14 mouse cellular contexts compared by ENCODE assay signal in genomic region chr7:34714848-34715460, GRCm38 (mm10). TPM values are rescaled to one million over a fixed set of nuclear protein-coding genes. Genes with fewer than 3 reads are reported as not detected.
DNase-seq lines count a peak whose midpoint lies in the region; ATAC-seq lines count a peak whose summit lies in the region.
"Had no signal": no experiment of that assay in that cellular context is flagged by ENCODE, and none has a peak within 500 bp of the region (broad histone marks: within the 10 kb centered on the region; RNA-seq: fewer than 3 reads in every experiment).

No protein-coding gene starts in this region.

- H3K4me1 ChIP-seq in forebrain, embryonic 12.5 days, result peaks cover 39% of the 10 kb centered on the region
- peaks cover 6% of the 10 kb centered on the region for H3K4me1 ChIP-seq in forebrain, embryonic 14.5 days (ENCODE audit: control insufficient read depth, insufficient read depth, low read length)
- peaks cover 43% of the 10 kb centered on the region for H3K4me1 ChIP-seq in embryonic facial prominence, embryonic 10.5 days

- H3K4me3 ChIP-seq in forebrain, embryonic 12.5 days (replicated peaks), result no peak overlapping the region
- H3K4me3 ChIP-seq in forebrain, embryonic 14.5 days (ENCODE audit: low read depth, low read length), result no peak overlapping the region
- no peak overlapping the region for H3K4me3 ChIP-seq in embryonic facial prominence, embryonic 10.5 days
- H3K4me3 ChIP-seq: forebrain, embryonic 13.5 days; myocyte had no signal

- H3K36me3 ChIP-seq in forebrain, embryonic 12.5 days (replicated peaks), result no peaks in the 10 kb centered on the region
- H3K36me3 ChIP-seq in forebrain, embryonic 14.5 days (ENCODE audit: control insufficient read depth, insufficient read depth, low read length), result no peaks in the 10 kb centered on the region
- no peaks in the 10 kb centered on the region for H3K36me3 ChIP-seq in embryonic facial prominence, embryonic 10.5 days (replicated peaks)

- WGBS in forebrain, embryonic 12.5 days, result 66% methylated on average over 11 of the region's 11 CpGs
- WGBS in forebrain, embryonic 14.5 days, result 64% methylated on average over 11 of the region's 11 CpGs
- WGBS in embryonic facial prominence, embryonic 10.5 days, result 59% methylated on average over 11 of the region's 11 CpGs
- WGBS in large intestine, adult 2 months, result 19% methylated on average over 11 of the region's 11 CpGs

- H3K9me3 ChIP-seq in forebrain, embryonic 12.5 days, result no peaks in the 10 kb centered on the region
- no peaks in the 10 kb centered on the region for H3K9me3 ChIP-seq in forebrain, embryonic 14.5 days (replicated peaks; ENCODE audit: control insufficient read depth, low read length)
- H3K9me3 ChIP-seq in embryonic facial prominence, embryonic 10.5 days, result no peaks in the 10 kb centered on the region
- H3K9me3 ChIP-seq: forebrain, embryonic 13.5 days had no signal

- H3K4me2 ChIP-seq in forebrain, embryonic 12.5 days, result no peak overlapping the region
- H3K4me2 ChIP-seq in forebrain, embryonic 14.5 days (ENCODE audit: low read length), result no peak overlapping the region
- H3K4me2 ChIP-seq: forebrain, embryonic 13.5 days had no signal

- no peak for ATAC-seq in forebrain, embryonic 12.5 days (ENCODE audit: low FRiP score)
- no peak for ATAC-seq in forebrain, embryonic 14.5 days
- no peak for ATAC-seq in megakaryocyte-erythroid progenitor cell, adult 5-6 weeks (replicated peaks; ENCODE audit: low FRiP score, low TSS enrichment, poor library complexity, severe bottlenecking)
- ATAC-seq: forebrain, embryonic 13.5 days had no signal

- DNase-seq in forebrain, embryonic 14.5 days (ENCODE audit: low spot score), result no peak
- DNase-seq in embryonic facial prominence, embryonic 10.5 days (ENCODE audit: low spot score), result no peak
- DNase-seq in kidney, adult 11 months, result peak; percentile 89
- peak; percentile 38 for DNase-seq in large intestine, adult 2 months (ENCODE audit: low read depth, low spot score)
- DNase-seq in cerebellum, adult 9-10 months, result no peak
- no peak for DNase-seq in right cerebral cortex, adult 18-20 months
- DNase-seq: cerebellum, adult 9-11 months; heart, adult 18-20 months; heart, postnatal 4 days; lung, postnatal 10 days had no signal

- no peak overlapping the region for H3K9ac ChIP-seq in forebrain, embryonic 12.5 days
- H3K9ac ChIP-seq in forebrain, embryonic 14.5 days (ENCODE audit: low read length), result no peak overlapping the region
- H3K9ac ChIP-seq: forebrain, embryonic 13.5 days had no signal

- peaks cover 7% of the 10 kb centered on the region; the same call in 1 of the 2 replicates for H3K27me3 ChIP-seq in forebrain, embryonic 12.5 days
- no peaks in the 10 kb centered on the region for H3K27me3 ChIP-seq in forebrain, embryonic 14.5 days (replicated peaks; ENCODE audit: control insufficient read depth, insufficient read depth, low read length)
- peaks cover 28% of the 10 kb centered on the region for H3K27me3 ChIP-seq in embryonic facial prominence, embryonic 10.5 days (replicated peaks; ENCODE audit: low read depth, poor library complexity, severe bottlenecking)
- H3K27me3 ChIP-seq: forebrain, embryonic 13.5 days had no signal

- H3K27ac ChIP-seq in forebrain, embryonic 12.5 days, result 0 out of 2 replicates have a peak overlapping the region, but pooled peaks have one; percentile 16
- no peak overlapping the region for H3K27ac ChIP-seq in forebrain, embryonic 14.5 days (ENCODE audit: low read depth, low read length)
- H3K27ac ChIP-seq in embryonic facial prominence, embryonic 10.5 days (replicated peaks), result 0 out of 2 replicates have a peak overlapping the region, but pooled peaks have one; percentile 44
- H3K27ac ChIP-seq: forebrain, embryonic 13.5 days had no signal

RNA-seq across cellular contexts. Expression of gene Kctd15, which starts 58.4 kb away (rescaled TPM):
- polyA plus RNA-seq in forebrain, embryonic 12.5 days (2016; fragmentation: Nextera tagmentation; extraction: Ambion mirVana), result 37.9 and 38.1 TPM in 2 replicates
- 13.9 and 16.0 TPM in 2 replicates for polyA plus RNA-seq in forebrain, embryonic 14.5 days (2014; fragmentation: Nextera tagmentation; extraction: Ambion mirVana)
- polyA plus RNA-seq in embryonic facial prominence, embryonic 10.5 days (2016; fragmentation: Nextera tagmentation; extraction: Ambion mirVana), result 61.1 and 63.8 TPM in 2 replicates
- 9.7 and 11.6 TPM in 2 replicates for polyA plus RNA-seq in large intestine, adult 2 months (2012; rRNA removed)
- total RNA-seq in megakaryocyte-erythroid progenitor cell, adult 5-6 weeks (2014; fragmentation: Nextera tagmentation), result not detected in 2 replicates
- 0.38 TPM in 1 of 2 replicates, not detected in the other for total RNA-seq in megakaryocyte-erythroid progenitor cell, adult 5-6 weeks (2017)

Comparison
In these comparisons a context has a peak if more than half of its experiments do, and no peak if none do; other contexts are left out.
1. DNase-seq: peak in kidney, adult 11 months (single experiment) and large intestine, adult 2 months (single experiment); none in forebrain, embryonic 14.5 days (single experiment), embryonic facial prominence, embryonic 10.5 days (single experiment), cerebellum, adult 9-10 months (single experiment) and right cerebral cortex, adult 18-20 months (single experiment).